Mouse (Mus musculus) spleen, postnatal 4 days (tissue): ENCODE data around the gene Ctnna3.

Experiments
- DNase-seq, 2 experiments: peaks; one replicate each; pipeline ENCODE4 v3.0.0; 2022; ENCODE audit warnings: low spot score in 2 of 2

The Ctnna3 gene

DNA sequence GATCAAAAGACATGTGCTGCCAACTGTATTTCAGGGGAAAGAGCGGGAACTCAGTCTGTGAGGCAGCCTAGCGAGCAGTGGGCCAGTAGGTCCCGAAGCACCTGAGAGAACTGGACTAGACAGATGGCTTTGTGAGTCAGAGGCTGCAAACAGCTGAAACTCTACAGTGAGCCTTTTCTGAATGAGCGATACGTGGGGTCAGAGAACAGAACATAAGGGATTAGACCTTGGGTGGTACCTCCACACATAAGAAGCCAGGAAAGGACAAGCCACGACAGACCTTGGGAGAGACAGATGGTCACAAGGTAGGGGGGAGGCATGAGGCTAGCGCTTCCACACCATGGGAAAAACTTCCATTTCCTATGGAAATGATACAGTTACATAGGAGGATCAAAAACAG lies 58.4 kb downstream of the Ctnna3 start:
- DNase-seq, result no peak

DNA sequence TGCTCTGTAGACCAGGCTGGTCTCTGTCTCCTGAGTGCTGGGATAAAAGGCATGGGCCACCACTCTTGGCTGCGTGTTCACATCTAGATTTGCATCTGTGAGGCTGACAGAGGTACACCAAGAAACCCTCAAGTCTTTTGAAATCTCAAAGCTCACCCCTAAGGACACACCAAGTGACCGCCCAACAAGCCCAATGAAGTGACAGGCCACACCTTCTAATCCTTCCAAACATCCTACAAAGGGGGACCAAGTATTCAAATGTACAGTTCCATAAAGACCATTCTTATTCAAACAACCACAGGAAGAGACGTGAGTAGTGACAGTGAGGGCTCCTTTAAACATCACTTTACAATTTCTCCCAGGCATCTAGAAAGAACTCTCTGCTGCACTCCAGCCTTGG lies 94.1 kb downstream of the Ctnna3 start:
- peak in 1 of 2 experiments; percentile 40 for DNase-seq

DNA sequence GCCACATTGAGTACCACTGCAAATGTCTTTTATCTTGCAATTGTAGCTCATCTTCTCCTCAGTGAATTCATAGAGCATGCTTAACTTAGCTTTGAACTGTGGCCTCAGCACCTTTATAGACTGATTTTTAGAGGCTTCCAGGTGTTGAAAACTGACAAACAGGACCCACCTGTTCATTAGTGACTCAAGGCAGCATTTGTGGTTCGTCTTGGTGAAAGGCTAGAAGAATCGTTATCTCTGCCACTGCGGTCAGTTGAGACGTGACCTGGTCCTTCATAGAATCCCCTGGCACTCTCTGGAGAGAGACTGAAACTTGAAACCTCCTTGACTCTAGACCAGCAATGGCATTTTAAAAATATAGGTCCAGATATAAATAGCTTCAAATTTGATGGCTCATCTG lies 96.1 kb downstream of the Ctnna3 start:
- DNase-seq, result peak in 1 of 2 experiments; percentile 14

DNA sequence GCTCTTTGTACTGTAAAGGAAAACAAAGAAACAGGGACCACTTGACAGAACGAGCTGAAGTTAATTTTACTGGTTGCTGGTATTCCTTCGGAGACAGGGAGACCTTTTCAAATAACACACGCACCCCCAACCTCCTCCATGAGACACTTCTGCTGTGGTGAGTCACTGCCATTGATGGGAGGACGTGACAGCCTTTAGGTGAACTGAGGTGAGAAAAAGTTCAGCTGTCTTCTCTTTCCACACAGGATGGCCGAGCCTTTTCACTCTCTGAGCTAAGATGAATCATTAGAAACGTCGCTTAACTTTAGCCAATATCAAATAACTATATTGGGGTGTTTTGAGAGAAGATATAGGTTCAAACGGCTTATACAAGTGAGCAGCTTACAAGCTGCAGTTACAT lies 102.5 kb downstream of the Ctnna3 start:
- DNase-seq, result no peak

DNA sequence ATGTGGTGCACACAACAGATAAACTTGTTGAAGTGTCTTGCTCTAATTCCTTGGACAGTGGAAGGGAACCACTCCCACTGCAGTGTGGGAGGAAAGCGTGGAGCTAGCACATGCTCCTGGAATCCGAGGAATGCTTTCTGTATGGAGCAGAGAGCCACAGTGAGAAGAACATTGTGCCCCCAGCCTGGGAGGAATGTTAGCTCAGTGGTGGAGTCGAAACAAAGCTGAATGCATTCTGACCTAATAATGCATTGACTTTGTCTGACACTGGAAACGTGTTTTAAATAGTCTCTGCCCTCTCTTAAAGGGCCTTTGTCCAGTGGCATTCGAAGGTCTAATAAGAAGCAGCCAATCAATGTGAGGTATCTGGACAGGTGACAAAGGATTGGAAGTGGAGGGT lies 111.9 kb downstream of the Ctnna3 start:
- no peak for DNase-seq

DNA sequence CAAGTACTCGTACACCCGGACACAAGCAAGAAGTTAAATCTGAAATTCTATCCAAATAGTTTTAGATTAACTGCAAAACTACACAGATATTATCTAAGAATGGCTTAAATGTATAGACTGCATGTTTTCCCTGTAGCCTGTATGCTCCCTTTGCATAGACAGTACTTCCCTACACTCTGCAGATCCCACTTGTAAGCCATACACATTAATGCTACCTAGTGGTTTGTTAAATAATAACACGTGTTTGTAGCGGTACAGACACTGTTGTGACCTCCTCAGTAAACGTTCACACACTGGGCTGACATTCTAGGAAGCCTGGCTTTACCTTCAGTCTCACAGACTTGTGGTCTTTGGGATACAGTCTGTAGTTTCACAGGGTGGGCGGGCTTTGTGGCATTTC lies 112.6 kb downstream of the Ctnna3 start:
- no peak for DNase-seq

DNA sequence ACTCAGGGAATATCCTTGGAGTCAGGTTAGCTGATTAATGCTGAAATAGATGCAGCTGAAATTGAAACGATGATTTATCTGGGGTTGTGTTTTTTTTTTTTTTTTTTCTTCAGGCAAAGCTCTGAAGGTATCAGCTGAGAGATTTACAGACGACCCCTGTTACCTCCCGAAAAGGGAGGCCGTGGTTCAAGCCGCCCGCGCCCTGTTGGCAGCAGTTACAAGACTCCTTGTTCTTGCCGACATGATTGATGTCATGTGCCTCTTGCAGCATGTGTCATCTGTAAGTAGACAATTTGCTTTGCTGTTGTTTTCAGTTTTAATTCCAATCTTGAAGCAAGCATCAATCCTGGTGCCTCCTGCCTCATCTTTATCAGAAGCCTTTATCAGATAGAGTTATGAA lies 136.8 kb downstream of the Ctnna3 start:
- DNase-seq, result no peak

DNA sequence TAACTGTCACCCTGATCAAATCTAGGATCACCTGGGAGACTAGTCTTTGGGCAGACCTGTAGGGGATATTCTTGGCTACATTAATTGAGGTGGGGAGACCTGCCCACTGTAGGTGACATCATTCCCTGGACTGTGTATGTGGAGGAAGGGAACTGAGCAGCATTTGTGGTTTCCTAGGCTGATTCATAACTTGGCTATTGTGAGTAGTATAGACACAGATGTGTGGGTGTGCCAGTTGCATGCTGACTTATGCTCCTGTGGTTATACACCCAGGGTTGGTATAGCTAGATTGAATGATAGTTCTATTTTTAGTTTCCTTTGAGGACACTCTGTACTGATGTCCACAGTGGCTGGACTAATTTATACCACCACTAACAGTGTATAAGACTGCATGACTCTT lies 141.7 kb downstream of the Ctnna3 start:
- no peak for DNase-seq

DNA sequence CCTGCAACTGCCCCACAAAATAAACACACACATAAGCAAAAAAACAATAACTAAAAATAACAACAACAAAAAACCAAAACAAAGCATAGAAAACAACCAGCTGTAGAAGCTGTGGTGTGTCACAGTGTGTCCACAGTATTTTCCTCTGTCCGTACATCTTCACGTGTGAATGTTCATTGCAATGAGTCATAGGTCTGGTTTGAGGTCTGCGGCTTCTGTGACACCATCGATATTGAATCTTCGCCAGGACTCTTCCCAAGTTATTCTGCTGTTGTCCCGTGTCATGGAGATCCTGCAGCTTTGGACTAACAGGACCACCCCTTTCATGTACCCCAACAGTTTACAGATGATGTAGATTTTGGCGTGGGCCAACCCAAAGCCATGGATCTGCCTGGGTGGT lies 143.0 kb downstream of the Ctnna3 start:
- DNase-seq, result no peak

DNA sequence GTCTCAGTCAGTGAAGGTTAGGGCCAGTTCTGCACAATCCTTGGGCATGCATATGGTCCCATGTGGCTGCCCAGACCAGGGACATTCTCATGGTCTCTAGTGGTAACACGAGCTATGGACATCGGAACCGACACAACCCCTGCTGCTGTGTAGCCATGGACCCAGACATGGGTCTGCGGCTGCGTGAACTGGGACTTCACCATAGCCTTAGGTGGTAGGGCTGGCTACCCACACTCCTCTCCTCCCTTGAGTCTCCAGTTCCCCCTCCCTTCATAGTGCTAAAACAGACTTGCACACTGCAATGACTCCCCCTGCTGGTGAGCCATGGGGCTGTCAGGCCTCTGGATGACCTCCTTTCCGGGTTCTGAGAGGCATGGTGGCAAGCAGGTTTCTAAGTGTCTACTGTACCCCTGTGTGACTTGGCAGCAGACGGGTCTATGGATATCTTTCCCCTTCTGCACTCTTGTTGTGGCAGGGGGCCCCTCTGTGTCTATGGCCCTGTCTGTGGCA lies 144.3 kb downstream of the Ctnna3 start:
- DNase-seq, result no peak

DNA sequence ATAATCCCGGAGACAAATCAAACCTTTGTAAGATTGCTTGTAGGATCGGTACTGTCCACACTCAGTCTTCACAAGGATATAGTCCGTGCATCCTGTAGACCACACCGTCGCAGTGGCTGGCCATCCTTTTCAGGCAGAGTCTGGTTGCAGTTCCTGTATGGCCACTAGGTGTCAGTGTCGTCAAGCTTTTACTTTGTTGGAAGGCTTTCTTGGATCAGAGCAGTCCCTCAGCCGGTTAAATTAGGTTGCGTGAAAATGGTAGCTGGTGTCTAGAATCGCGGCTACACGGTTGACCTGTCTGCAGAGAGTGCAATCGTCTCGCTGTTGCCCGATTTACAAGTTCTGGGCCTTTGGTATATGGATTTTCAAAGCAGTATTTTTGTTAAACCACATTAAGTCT lies 152.7 kb downstream of the Ctnna3 start:
- DNase-seq, result peak; percentile 44 to 80

DNA sequence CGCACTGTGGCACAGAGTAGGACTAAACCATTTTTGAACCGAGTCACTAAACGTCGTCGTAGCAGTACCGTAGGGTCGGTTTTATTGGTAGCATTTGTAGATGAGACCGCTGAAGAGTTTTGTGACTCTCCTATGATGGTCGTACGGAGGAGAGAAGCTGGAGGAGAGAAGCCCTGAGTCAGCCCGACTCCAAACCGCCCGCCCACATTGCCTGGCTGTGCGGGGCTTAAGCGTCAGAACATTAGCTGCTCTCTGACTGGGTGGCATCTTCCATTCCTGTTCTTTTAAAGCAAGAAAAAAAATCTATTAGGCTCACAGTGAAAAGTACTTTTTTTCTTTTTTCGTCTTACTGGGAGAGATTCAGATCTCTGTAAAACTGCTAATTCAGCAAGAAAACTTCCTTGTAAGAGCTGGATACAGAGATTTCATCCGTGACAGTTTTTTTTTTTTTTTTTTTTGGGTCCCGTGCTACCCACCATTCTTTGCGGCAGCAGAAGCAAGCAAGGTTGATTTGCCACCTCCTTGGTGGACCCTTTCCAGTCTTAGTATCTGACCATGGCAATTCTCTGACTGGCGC lies 154.0 kb downstream of the Ctnna3 start:
- DNase-seq, result no peak

DNA sequence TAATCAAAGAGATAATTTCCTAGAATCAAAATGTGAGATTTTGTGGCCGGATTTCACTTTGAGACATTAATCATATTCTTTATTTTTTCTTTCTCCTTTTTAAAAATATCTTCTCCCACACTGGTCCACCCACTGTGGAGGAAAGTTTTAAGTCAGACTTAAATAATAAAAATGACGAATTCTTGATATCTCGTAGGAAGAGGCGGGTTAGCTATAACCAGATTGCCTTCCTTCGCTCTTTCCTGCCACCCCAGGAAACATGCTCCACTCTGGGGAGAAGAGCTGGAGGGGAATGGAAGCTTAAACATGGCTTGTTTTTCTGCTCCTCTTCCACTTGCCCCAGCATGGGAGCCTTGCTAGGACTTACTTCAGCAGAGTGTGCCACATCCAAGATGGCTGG lies 169.5 kb downstream of the Ctnna3 start:
- DNase-seq, result no peak

DNA sequence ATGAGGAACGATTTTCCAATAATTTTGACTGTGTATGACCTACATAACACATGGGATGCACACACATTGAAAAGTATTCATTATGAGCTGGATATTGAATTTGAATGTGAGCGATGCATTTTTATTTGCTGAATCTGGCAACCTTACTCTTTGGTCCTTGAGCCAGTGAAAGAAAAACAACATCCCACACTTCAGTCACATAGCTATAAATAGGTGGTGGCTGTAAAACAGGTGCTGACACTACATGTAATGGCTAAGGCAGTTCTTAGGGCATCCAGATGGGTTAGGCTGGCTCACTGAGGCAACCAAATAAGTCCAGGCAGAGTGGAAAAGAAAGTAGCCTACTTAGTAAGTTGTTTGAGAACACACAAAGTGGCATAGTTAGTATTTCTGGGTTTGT lies 171.3 kb downstream of the Ctnna3 start:
- DNase-seq, result no peak

DNA sequence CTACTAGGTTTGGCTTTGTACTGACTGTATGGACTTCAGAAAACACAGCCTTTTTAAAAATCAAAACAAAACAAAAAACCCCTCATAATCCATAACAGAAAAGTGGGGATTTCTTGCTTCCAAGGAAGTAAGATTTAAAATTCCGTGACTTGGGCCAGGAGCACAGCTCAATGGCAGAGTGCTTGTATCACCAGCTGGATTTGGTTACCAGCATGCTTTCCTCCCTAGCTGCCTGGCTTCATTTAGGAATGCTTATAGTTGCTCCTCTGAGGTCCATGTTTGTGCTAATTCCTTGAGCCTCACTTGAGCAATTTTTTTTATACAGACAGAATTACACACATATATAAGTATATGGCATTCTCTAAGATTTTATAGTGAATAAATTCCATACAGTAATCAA lies 198.6 kb downstream of the Ctnna3 start:
- no peak for DNase-seq

DNA sequence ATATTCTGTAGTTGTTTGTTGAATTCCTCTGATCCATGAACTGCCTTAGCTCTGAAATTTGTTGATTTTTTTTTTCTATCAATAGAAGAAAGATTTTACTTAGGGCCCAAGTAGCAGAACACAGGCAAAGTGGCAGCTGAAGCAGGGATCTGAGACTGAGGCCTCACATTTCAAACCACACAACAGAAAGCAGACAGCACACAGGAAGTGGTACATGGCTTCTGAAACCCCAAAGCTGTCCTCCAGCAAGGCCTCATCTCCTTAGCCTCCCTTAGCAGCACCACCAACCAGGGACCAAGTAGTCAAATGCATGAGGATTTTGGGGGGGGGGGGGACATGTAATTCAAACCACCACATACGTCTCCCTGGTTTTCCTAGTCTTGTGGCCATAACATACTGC lies 204.0 kb downstream of the Ctnna3 start:
- no peak for DNase-seq

DNA sequence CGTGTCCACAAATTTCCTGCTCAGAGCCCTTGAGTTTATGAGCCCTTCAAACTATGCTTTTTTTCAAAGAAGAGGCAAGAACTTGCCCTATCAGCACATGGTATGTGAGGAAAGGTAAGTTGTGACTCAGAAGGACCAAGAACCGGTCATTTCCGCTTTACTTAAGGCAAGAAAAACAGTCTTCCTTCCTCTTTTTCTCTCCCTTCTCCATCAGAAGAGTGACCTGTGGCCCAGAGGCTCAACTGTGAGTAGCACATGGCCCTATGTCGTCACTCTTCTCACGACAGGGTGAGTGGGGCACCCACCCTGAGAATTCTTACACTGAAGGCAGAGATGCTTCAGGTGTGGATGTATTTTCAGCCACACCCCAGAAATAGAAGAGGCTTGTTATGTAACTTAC lies 208.1 kb downstream of the Ctnna3 start:
- DNase-seq, result no peak

DNA sequence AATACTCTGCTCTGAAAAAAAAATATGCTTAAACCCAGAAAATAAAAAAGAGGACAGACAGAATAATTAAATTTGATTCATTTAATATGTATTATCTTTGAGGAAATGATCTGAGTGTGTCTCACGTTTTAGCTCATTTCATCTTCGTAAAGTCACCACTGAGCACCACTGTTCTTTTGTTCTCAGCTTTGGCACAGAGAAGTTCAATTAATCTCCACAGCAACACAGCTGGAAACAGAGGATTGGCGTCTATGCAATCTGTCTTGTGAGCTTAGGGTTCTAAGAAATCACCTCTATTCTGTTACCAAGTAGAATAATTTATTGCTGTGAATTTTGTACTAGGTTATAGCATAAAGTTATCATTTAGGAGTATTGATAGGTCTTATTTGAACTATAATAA lies 217.4 kb downstream of the Ctnna3 start:
- no peak for DNase-seq

DNA sequence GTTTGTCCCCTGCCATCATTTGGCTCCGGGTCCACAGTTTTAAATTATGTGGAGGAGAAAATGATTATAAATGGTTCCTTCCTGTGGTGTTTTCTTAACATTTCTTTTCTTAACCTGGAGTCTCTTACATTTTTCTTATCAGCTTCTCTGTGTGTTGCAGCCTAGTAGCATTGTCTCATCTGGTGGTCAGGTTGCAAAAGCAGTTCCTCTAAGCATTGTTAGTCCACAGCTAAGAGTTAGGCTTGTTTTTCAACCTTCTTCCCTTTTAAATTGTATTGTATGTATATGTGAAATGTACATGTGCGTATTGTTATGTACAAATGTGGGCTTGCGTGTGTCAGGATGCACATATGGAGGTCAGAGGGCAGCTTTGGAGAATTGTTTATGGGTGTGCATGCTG lies 220.4 kb downstream of the Ctnna3 start:
- no peak for DNase-seq

DNA sequence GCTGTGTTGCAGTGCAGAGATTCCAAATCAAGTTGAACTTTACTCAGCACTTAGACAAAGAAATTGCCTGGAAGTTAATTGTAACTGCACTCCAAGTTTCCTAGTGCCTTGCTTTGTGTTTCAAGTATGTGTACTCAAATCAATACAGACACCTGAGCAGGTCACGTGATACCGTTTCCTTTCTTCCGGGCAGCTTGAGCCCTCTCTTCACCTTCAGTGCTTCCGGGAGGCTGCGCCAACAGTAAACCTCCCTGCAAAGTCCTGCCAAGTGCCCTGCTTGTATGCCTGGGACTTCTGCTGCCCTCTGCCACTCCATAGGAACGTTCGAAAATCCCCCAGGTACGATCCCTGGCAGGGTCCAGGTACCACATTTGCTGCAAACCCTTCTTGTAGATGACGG lies 223.0 kb downstream of the Ctnna3 start:
- DNase-seq, result no peak

DNA sequence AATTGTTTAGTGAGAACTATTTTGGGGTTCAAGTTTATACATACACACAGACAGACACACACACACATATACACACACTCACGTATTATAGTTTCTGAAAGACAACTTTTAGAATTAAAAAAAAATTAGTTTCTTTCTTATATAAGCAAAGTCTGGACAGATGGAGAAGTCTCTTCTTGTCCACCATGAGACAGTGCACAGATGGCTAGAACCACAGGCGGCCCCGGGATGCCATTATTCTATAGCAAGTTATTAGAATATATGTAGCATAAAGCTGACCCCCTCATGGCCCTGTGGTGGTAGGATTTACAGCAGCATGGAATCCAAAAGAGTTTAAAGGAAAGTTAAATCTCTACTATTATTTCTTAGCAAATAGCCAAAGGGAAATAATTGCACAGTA lies 223.7 kb downstream of the Ctnna3 start:
- DNase-seq, result no peak

DNA sequence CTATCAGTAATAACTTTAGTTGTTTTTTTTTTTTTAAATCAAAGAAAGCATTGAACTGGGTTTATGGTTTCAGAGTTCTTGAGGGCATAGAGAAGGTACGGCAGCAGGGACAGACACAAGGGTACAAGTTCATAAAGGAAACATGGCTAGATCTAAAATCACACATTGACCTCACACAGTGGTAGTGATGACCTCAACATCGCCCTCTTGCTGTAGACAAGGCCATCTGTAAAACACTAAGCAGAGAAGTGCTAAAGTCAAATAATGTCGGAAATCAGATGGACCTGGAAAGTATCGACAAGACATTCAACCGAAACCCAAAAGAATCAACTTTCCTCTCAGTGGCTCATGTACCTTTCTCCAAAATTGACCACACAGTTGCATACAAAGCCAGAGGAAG lies 224.7 kb downstream of the Ctnna3 start:
- DNase-seq, result no peak

DNA sequence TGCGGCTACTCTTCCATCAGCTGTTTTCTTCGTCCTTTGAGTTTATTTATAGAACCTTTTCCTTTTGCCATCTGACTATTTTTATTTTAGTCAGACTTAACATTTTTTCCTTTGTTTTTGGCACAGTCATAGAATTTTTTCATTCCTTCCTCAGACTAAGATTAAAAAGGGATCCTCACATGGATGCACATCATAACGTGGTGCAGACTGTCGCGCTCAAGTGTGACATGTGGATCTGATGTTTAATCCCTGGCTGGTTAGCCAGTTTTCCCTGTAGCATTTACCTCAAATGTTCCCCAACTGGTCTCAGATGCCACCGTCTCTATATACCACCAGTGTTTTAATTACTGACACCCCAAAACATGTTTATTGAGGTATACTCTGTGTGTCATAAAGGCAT lies 246.4 kb downstream of the Ctnna3 start:
- DNase-seq, result no peak

DNA sequence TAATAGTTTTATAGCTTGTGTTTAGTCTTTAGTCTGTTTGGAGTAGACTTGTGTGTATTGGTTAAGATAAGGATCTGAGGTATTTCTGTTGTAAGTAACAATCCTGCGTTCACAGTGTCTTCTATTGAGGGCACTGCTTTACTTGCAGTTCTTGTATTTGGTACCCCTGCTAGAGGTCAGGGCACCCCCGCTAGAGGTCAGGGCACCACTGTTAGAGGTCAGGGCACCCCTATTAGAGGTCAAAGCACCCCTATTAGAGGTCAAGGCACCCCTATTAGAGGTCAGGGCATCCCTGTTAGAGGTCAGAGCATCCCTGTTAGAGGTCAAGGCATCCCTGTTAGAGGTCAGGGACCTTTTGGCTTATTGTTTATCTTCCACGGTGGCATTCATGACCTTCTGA lies 259.3 kb downstream of the Ctnna3 start:
- no peak for DNase-seq

DNA sequence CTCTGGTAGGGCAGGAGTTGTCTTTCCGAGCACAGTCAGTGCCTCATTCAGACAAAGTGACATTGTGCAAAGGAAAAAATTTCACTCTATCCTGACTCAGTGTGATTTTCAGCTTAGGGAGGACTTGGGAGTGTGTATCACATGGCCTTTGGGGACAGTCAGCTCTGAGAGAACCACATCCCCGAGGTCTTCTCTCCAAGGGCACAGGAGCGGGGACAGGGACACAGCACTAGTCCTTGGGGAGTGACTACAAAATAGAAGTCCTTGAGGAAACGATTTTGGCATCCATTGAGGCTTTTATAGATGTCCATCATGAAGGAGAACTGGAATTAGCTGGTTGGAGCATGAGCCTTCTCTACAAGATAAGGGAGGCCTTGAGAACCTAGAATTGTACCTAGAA lies 259.8 kb downstream of the Ctnna3 start:
- no peak for DNase-seq
